Mouse (Mus musculus): ENCODE measurements around the gene Cd300lb. TPM values are rescaled to one million over a fixed set of nuclear protein-coding genes. Genes with fewer than 3 reads are reported as not detected.

The Cd300lb gene
- total and polyA plus RNA-seq, 3 experiments: 0.16 TPM; not detected in 2

GRCm38 (mm10) chr11:114880185-114880584 is 54.0 kb downstream of the Cd300lb start:
- DNase-seq (ENCODE audit: low spot score): no peak
- no peak for TF ChIP-seq GATA1 (IDR thresholded peaks at IDR 0.05; ENCODE audit: borderline replicate concordance, low read length)
- no peak for TF ChIP-seq TAL1 (conservative IDR thresholded peaks at IDR 0.05; ENCODE audit: low read depth, low read length)
- no peak for TF ChIP-seq CTCF (IDR thresholded peaks at IDR 0.05; ENCODE audit: low read depth, low read length)
- no peak for TF ChIP-seq GATA2 (IDR thresholded peaks at IDR 0.05; ENCODE audit: borderline replicate concordance, low read depth, low read length)
- TF ChIP-seq POLR2AphosphoS5 (IDR thresholded peaks at IDR 0.05; ENCODE audit: insufficient replicate concordance, low read depth, low read length): no peak
- H3K4me3 ChIP-seq (ENCODE audit: low read depth, low read length): no peak overlapping the region
- H3K36me3 ChIP-seq (replicated peaks): no peaks in the 10 kb centered on the region
- H3K27me3 ChIP-seq (ENCODE audit: insufficient read depth, low read length): no peaks in the 10 kb centered on the region
- H3K4me1 ChIP-seq (ENCODE audit: insufficient read depth, low read depth, low read length): no peaks in the 10 kb centered on the region
- H3K9me3 ChIP-seq (replicated peaks): peaks cover 39% of the 10 kb centered on the region
- no peak for ATAC-seq (ENCODE audit: extremely low read depth, insufficient number of reproducible peaks, low FRiP score, poor library complexity, severe bottlenecking)

- Histone ChIP-seq H3K4me3 (ENCODE audit: low read depth, low read length) (no peak overlapping the region), H3K36me3 (replicated peaks) (no peaks in the 10 kb centered on the region), H3K4me1 (ENCODE audit: insufficient read depth, low read depth, low read length) (no peaks in the 10 kb centered on the region), H3K27me3 (ENCODE audit: insufficient read depth, low read length) (no peaks in the 10 kb centered on the region), H3K9me3 (replicated peaks) (peaks cover 42% of the 10 kb centered on the region)
- ATAC-seq (ENCODE audit: extremely low read depth, insufficient number of reproducible peaks, low FRiP score, poor library complexity, severe bottlenecking) (no peak), DNase-seq (ENCODE audit: low spot score) (no peak)
- no peak for TF ChIP-seq CTCF (IDR thresholded peaks at IDR 0.05; ENCODE audit: low read depth, low read length)
- no peak for TF ChIP-seq GATA1 (IDR thresholded peaks at IDR 0.05; ENCODE audit: borderline replicate concordance, low read length)
- TF ChIP-seq GATA2 (IDR thresholded peaks at IDR 0.05; ENCODE audit: borderline replicate concordance, low read depth, low read length): no peak
- no peak for TF ChIP-seq TAL1 (conservative IDR thresholded peaks at IDR 0.05; ENCODE audit: low read depth, low read length)
- no peak for TF ChIP-seq POLR2AphosphoS5 (IDR thresholded peaks at IDR 0.05; ENCODE audit: insufficient replicate concordance, low read depth, low read length)
These were observed 54.5 kb downstream of the Cd300lb start for GRCm38 (mm10) chr11:114879666-114880065.

GRCm38 (mm10) chr11:114877145-114877544 is 57.0 kb downstream of the Cd300lb start:
- ATAC-seq (ENCODE audit: extremely low read depth, insufficient number of reproducible peaks, low FRiP score, poor library complexity, severe bottlenecking): no peak
- no peak overlapping the region for H3K4me3 ChIP-seq (ENCODE audit: low read depth, low read length)

GRCm38 (mm10) chr11:114876621-114877020 is 57.6 kb downstream of the Cd300lb start:
- Histone ChIP-seq H3K36me3 (replicated peaks) (no peaks in the 10 kb centered on the region), H3K4me1 (ENCODE audit: insufficient read depth, low read depth, low read length) (no peaks in the 10 kb centered on the region), H3K9me3 (replicated peaks) (peaks cover 51% of the 10 kb centered on the region), H3K27me3 (ENCODE audit: insufficient read depth, low read length) (no peaks in the 10 kb centered on the region), H3K4me3 (ENCODE audit: low read depth, low read length) (no peak overlapping the region)
- TF ChIP-seq CTCF (IDR thresholded peaks at IDR 0.05; ENCODE audit: low read depth, low read length) (no peak), POLR2AphosphoS5 (IDR thresholded peaks at IDR 0.05; ENCODE audit: insufficient replicate concordance, low read depth, low read length) (no peak), TAL1 (conservative IDR thresholded peaks at IDR 0.05; ENCODE audit: low read depth, low read length) (no peak), GATA2 (IDR thresholded peaks at IDR 0.05; ENCODE audit: borderline replicate concordance, low read depth, low read length) (no peak), GATA1 (IDR thresholded peaks at IDR 0.05; ENCODE audit: borderline replicate concordance, low read length) (no peak)
- ATAC-seq (ENCODE audit: extremely low read depth, insufficient number of reproducible peaks, low FRiP score, poor library complexity, severe bottlenecking) (no peak), DNase-seq (ENCODE audit: low spot score) (no peak)

More at GRCm38 (mm10) chr11:114877145-114877544, 57.0 kb downstream of the Cd300lb start:
- peaks cover 46% of the 10 kb centered on the region for H3K9me3 ChIP-seq (replicated peaks)
- H3K27me3 ChIP-seq (ENCODE audit: insufficient read depth, low read length): no peaks in the 10 kb centered on the region
- no peak for TF ChIP-seq CTCF (IDR thresholded peaks at IDR 0.05; ENCODE audit: low read depth, low read length)
- no peak for TF ChIP-seq TAL1 (conservative IDR thresholded peaks at IDR 0.05; ENCODE audit: low read depth, low read length)
- no peak for TF ChIP-seq GATA2 (IDR thresholded peaks at IDR 0.05; ENCODE audit: borderline replicate concordance, low read depth, low read length)
- no peak for TF ChIP-seq GATA1 (IDR thresholded peaks at IDR 0.05; ENCODE audit: borderline replicate concordance, low read length)
- TF ChIP-seq POLR2AphosphoS5 (IDR thresholded peaks at IDR 0.05; ENCODE audit: insufficient replicate concordance, low read depth, low read length): no peak
- no peaks in the 10 kb centered on the region for H3K36me3 ChIP-seq (replicated peaks)
- no peaks in the 10 kb centered on the region for H3K4me1 ChIP-seq (ENCODE audit: insufficient read depth, low read depth, low read length)
- no peak for DNase-seq (ENCODE audit: low spot score)

- Histone ChIP-seq H3K4me1 (ENCODE audit: insufficient read depth, low read depth, low read length) (no peaks in the 10 kb centered on the region), H3K27me3 (ENCODE audit: insufficient read depth, low read length) (no peaks in the 10 kb centered on the region), H3K4me3 (ENCODE audit: low read depth, low read length) (no peak overlapping the region), H3K9me3 (replicated peaks) (peaks cover 55% of the 10 kb centered on the region), H3K36me3 (replicated peaks) (no peaks in the 10 kb centered on the region)
- ATAC-seq (ENCODE audit: extremely low read depth, insufficient number of reproducible peaks, low FRiP score, poor library complexity, severe bottlenecking) (no peak), DNase-seq (ENCODE audit: low spot score) (no peak)
- no peak for TF ChIP-seq POLR2AphosphoS5 (IDR thresholded peaks at IDR 0.05; ENCODE audit: insufficient replicate concordance, low read depth, low read length)
- no peak for TF ChIP-seq TAL1 (conservative IDR thresholded peaks at IDR 0.05; ENCODE audit: low read depth, low read length)
- TF ChIP-seq GATA1 (IDR thresholded peaks at IDR 0.05; ENCODE audit: borderline replicate concordance, low read length): no peak
- TF ChIP-seq GATA2 (IDR thresholded peaks at IDR 0.05; ENCODE audit: borderline replicate concordance, low read depth, low read length): no peak
- no peak for TF ChIP-seq CTCF (IDR thresholded peaks at IDR 0.05; ENCODE audit: low read depth, low read length)
These were observed 58.0 kb downstream of the Cd300lb start for GRCm38 (mm10) chr11:114876176-114876575.

GRCm38 (mm10) chr11:114875301-114875801 is 58.8 kb downstream of the Cd300lb start:
- TF ChIP-seq GATA1 (IDR thresholded peaks at IDR 0.05; ENCODE audit: borderline replicate concordance, low read length) (no peak), GATA2 (IDR thresholded peaks at IDR 0.05; ENCODE audit: borderline replicate concordance, low read depth, low read length) (no peak), POLR2AphosphoS5 (IDR thresholded peaks at IDR 0.05; ENCODE audit: insufficient replicate concordance, low read depth, low read length) (no peak)

More at GRCm38 (mm10) chr11:114875301-114875801, 58.8 kb downstream of the Cd300lb start:
- H3K36me3 ChIP-seq (replicated peaks): no peaks in the 10 kb centered on the region
- H3K9me3 ChIP-seq (replicated peaks): peaks cover 60% of the 10 kb centered on the region
- ATAC-seq (ENCODE audit: extremely low read depth, insufficient number of reproducible peaks, low FRiP score, poor library complexity, severe bottlenecking): no peak
- DNase-seq (ENCODE audit: low spot score): no peak
- H3K4me3 ChIP-seq (ENCODE audit: low read depth, low read length): no peak overlapping the region
- H3K4me1 ChIP-seq (ENCODE audit: insufficient read depth, low read depth, low read length): no peaks in the 10 kb centered on the region
- H3K27me3 ChIP-seq (ENCODE audit: insufficient read depth, low read length): no peaks in the 10 kb centered on the region
